Mouse (Mus musculus) embryonic facial prominence, embryonic 12.5 days (tissue): Measurements from ENCODE around the gene Fbxl20. TPM values are rescaled to one million over a fixed set of nuclear protein-coding genes. Genes with fewer than 3 reads are reported as not detected.

Experiments used
- ATAC-seq: fragments of 200-750 bp; cut with Nextera tagmentation; 2 replicates; pipeline ENCODE4 v1.8.0; 2017; ENCODE audit not compliant: insufficient number of reproducible peaks, insufficient read depth, low FRiP score, low TSS enrichment
- H3K27ac ChIP-seq: fragments of 300-500 bp; sonication (generic); 2 replicates; pipeline ENCODE4 v1.5.1; 2016; ENCODE audit warnings: mild to moderate bottlenecking
- H3K27me3 ChIP-seq: fragments of 300-500 bp; sonication (generic); 2 replicates; pipeline ENCODE4 v1.6.1; 2016; ENCODE audit warnings: mild to moderate bottlenecking, moderate library complexity
- H3K36me3 ChIP-seq: fragments of 300-500 bp; sonication (generic); 2 replicates; pipeline ENCODE4 v1.6.1; 2016; ENCODE audit warnings: mild to moderate bottlenecking
- H3K4me1 ChIP-seq: fragments of 300-500 bp; sonication (generic); 2 replicates; pipeline ENCODE4 v1.6.1; 2016
- H3K4me2 ChIP-seq: fragments of 300-500 bp; sonication (generic); replicated peaks from 2 replicates; pipeline ENCODE4 v1.6.1; 2016; ENCODE audit warnings: mild to moderate bottlenecking, moderate library complexity
- H3K4me3 ChIP-seq: fragments of 300-500 bp; sonication (generic); 2 replicates; pipeline ENCODE4 v1.5.1; 2016; ENCODE audit warnings: mild to moderate bottlenecking
- H3K9ac ChIP-seq: fragments of 300-500 bp; sonication (generic); 2 replicates; pipeline ENCODE4 v1.6.1; 2016; ENCODE audit warnings: mild to moderate bottlenecking, moderate library complexity
- H3K9me3 ChIP-seq: fragments of 300-500 bp; sonication (generic); 2 replicates; pipeline ENCODE4 v1.6.1; 2016; ENCODE audit warnings: mild to moderate bottlenecking, moderate library complexity
- WGBS: fragments of 180-500 bp; shearing (Covaris S2); methylation state at CpG from one replicate; pipeline ENCODE4 v1.1.7; 2016; 5-methylcytosine and 5-hydroxymethylcytosine counted together
- polyA plus RNA-seq: library from polyadenylated mRNA; unstranded; fragments of >200 nt; fragmentation: Nextera tagmentation; extraction: Ambion mirVana; gene quantifications from 2 replicates; pipeline ENCODE4 v1.2.1, GENCODE M21; 2016

The Fbxl20 gene
- polyA plus RNA-seq, 1 experiment from 2014 or later: 30.6 TPM

DNA sequence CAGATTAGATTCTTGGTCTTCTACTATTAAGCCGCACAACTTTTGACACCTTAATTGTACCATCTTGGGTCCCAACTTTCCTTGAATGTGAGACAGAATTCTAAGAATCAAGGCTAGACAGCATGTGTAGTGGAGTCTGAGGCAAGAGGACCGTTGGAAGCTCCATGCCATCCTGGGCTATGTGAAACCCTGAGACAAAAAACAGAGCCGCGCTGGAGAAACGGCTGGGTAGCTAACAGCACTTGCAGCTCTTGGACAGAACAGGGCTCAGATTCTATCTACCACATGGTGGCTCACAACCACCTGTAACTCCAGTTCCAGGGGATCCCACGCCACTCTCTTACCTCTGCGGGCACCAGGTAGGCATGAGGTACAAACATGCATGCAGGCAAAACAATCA, 4.3 kb downstream of the Fbxl20 start:
- Histone ChIP-seq H3K36me3 (no peaks in the 10 kb centered on the region), H3K4me1 (peaks cover 13% of the 10 kb centered on the region), H3K27ac (no peak overlapping the region), H3K27me3 (no peaks in the 10 kb centered on the region), H3K9me3 (no peaks in the 10 kb centered on the region), H3K9ac (no peak overlapping the region), H3K4me2 (no peak overlapping the region), H3K4me3 (no peak overlapping the region)
- no peak for ATAC-seq
- 82% methylated on average over 7 of the region's 7 CpGs for WGBS

DNA sequence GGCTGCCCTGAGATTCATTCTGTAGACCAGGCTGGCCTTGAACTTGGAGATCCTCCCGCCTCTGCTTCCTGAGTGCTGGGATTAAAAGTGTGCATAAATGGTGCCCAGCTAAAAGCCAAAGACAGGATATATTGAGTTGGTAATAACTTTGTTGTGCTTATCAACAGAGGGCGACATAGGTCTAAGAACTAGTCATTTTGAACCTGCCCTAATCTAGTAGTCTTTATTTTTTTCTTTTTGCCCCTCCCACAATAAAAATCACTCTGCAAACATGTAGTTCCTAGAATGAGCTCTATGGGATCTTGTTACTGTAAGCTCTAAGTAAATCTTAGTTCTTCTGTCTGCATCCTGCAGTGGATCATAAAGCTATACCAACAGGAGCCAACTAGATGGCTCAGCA, 7.7 kb downstream of the Fbxl20 start:
- Histone ChIP-seq H3K4me2 (no peak overlapping the region), H3K4me1 (peaks cover 2% of the 10 kb centered on the region), H3K27me3 (no peaks in the 10 kb centered on the region), H3K9me3 (no peaks in the 10 kb centered on the region), H3K36me3 (no peaks in the 10 kb centered on the region), H3K27ac (no peak overlapping the region), H3K9ac (no peak overlapping the region), H3K4me3 (no peak overlapping the region)
- WGBS: 93% methylated on average over 2 of the region's 2 CpGs
- ATAC-seq: no peak

DNA sequence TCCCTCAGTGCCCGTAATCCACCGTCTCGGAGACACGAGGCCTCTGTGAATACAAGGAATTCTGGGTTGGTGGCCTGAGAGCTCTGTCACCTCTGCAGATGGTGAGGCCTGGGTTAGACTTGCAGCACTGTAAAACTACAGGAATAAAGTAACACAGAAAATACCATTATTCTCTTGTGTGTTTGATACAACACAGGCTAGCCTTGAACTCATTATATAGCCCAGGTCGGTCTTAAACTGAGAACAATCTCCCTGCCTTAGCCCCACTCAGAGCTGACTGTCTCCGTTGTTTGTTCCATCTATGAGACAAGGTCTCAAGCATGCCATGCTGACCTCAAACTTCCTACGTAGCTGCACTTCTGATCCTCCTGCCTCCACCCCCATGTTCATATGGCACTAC, 11.3 kb downstream of the Fbxl20 start:
- Histone ChIP-seq H3K36me3 (no peaks in the 10 kb centered on the region), H3K4me2 (no peak overlapping the region), H3K4me1 (no peaks in the 10 kb centered on the region), H3K27me3 (no peaks in the 10 kb centered on the region), H3K4me3 (no peak overlapping the region), H3K9me3 (no peaks in the 10 kb centered on the region), H3K9ac (no peak overlapping the region), H3K27ac (no peak overlapping the region)
- whole genome bisulfite sequencing: 83% methylated on average over 7 of the region's 7 CpGs
- ATAC-seq: no peak

DNA sequence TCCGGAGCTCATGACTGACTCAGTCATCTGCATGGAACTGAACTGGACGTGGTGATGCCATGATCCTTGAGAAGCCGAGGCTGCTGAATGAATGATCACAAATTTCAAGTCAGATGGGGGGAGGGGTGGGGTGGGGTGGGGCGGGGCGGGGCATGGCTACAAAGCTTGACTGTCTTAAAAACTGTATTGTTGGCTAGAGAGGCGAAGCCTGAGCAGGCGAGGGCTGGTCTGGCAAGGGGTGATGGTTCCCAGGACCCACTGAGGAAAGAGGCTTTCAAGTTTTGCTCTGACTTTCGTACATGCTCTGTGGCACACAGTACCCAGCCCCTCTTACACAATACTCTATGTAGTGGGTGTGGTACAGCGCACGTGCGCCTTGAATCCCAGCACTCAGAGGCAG, 12.4 kb downstream of the Fbxl20 start:
- 89% methylated on average over 11 of the region's 11 CpGs for WGBS
- H3K4me1 ChIP-seq: no peaks in the 10 kb centered on the region
- H3K4me2 ChIP-seq: no peak overlapping the region
- no peak overlapping the region for H3K4me3 ChIP-seq
- H3K27me3 ChIP-seq: no peaks in the 10 kb centered on the region
- H3K36me3 ChIP-seq: no peaks in the 10 kb centered on the region
- no peak overlapping the region for H3K27ac ChIP-seq
- H3K9ac ChIP-seq: no peak overlapping the region
- ATAC-seq: no peak
- H3K9me3 ChIP-seq: no peaks in the 10 kb centered on the region

DNA sequence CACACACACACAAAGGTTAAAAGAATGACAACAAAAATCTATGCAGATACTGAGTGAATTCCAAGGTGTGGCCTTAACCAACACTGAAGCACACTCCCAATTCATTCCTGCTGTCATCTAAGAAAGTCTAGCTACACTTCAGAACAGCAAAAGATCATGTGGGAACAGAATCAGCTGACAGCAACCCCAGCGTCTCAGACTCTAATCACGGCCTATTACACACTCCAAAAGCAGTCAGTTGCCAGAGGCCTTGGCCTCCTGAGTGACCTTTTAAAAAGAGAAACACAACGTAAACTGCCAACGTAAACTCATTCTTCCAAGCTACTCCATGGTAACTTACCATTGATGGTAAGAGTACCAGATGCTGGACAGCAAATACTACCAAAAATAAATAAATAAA, 15.3 kb downstream of the Fbxl20 start:
- Histone ChIP-seq H3K27me3 (no peaks in the 10 kb centered on the region), H3K9me3 (no peaks in the 10 kb centered on the region)

DNA sequence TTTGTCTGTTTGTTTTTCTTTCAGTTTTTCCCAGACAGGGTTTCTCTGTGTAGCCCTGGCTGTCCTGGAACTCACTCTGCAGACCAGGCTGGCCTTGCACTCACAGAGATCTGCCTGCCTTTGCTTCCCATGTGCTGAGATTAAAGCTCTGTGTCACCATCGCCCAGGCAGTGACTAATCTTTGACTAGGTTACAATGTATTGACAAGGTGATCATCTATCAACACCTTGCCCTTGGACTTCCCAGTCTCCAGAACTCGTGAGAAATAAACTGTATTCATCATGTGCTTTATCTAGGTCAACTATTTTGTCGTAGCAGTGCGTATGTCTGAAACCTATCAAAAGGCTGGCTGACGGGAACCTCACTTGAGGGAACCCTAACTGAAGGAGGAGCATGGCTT, 26.8 kb downstream of the Fbxl20 start:
- no peaks in the 10 kb centered on the region for H3K9me3 ChIP-seq
- peaks cover 26% of the 10 kb centered on the region for H3K36me3 ChIP-seq
- no peaks in the 10 kb centered on the region for H3K4me1 ChIP-seq
- no peak overlapping the region for H3K9ac ChIP-seq
- 91% methylated on average over 5 of the region's 5 CpGs for WGBS
- H3K4me3 ChIP-seq: no peak overlapping the region
- no peak overlapping the region for H3K4me2 ChIP-seq
- ATAC-seq: no peak
- H3K27me3 ChIP-seq: no peaks in the 10 kb centered on the region
- no peak overlapping the region for H3K27ac ChIP-seq

More for the DNA sequence above, 15.3 kb downstream of the Fbxl20 start:
- no peak overlapping the region for H3K4me2 ChIP-seq
- H3K27ac ChIP-seq: no peak overlapping the region
- H3K9ac ChIP-seq: no peak overlapping the region
- H3K4me3 ChIP-seq: no peak overlapping the region
- WGBS: 48% methylated on average over 4 of the region's 4 CpGs
- ATAC-seq: no peak
- H3K36me3 ChIP-seq: no peaks in the 10 kb centered on the region
- H3K4me1 ChIP-seq: no peaks in the 10 kb centered on the region

DNA sequence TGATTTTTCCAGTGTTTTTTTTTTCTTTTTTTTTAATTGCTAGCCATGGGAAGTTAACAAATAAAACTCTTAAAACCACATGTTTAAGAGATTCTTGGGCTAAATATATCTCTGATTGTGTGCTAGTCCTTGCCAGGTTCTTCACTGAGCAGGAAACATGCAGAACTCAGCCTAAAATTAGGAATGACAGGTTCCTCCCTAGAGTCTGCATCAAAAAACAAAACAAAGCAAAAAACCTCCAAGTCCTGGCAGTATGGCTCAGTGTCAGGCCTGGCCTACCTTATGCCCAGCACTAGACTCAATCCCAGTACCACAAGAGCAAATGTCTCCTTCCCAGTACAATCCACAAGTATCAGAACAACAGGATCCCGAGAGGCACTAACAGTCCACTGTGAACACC, 35.8 kb downstream of the Fbxl20 start:
- H3K4me3 ChIP-seq: no peak overlapping the region
- 82% methylated on average over 1 of the region's 1 CpGs for WGBS
- no peaks in the 10 kb centered on the region for H3K9me3 ChIP-seq
- H3K36me3 ChIP-seq: peaks cover 45% of the 10 kb centered on the region
- H3K4me2 ChIP-seq: no peak overlapping the region
- H3K9ac ChIP-seq: no peak overlapping the region
- no peaks in the 10 kb centered on the region for H3K27me3 ChIP-seq
- H3K27ac ChIP-seq: no peak overlapping the region
- no peaks in the 10 kb centered on the region for H3K4me1 ChIP-seq
- no peak for ATAC-seq

DNA sequence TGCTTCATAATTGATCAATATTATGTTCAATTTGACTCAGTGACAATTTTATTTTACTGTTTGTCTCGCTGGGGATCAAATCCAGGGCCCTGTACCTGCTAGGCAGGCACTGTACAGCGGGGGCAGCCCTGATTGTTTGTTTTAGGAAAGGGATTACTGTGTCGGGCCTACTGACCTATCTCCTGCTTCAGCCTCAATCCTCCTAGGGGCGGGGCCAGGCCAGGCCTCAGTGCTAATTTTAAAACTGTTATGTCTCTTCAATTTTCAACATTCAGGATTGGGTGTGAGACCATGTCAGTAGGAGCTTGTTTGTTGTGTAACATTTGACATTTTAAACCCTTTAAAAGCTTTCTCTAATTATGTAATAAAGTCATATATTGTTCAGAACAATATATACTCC, 36.7 kb downstream of the Fbxl20 start:
- no peak overlapping the region for H3K4me2 ChIP-seq
- no peak for ATAC-seq
- no peak overlapping the region for H3K27ac ChIP-seq
- peaks cover 48% of the 10 kb centered on the region for H3K36me3 ChIP-seq
- no peak overlapping the region for H3K4me3 ChIP-seq
- no peaks in the 10 kb centered on the region for H3K9me3 ChIP-seq
- no peaks in the 10 kb centered on the region for H3K4me1 ChIP-seq
- H3K27me3 ChIP-seq: no peaks in the 10 kb centered on the region
- no peak overlapping the region for H3K9ac ChIP-seq
- 59% methylated on average over 4 of the region's 4 CpGs for WGBS

DNA sequence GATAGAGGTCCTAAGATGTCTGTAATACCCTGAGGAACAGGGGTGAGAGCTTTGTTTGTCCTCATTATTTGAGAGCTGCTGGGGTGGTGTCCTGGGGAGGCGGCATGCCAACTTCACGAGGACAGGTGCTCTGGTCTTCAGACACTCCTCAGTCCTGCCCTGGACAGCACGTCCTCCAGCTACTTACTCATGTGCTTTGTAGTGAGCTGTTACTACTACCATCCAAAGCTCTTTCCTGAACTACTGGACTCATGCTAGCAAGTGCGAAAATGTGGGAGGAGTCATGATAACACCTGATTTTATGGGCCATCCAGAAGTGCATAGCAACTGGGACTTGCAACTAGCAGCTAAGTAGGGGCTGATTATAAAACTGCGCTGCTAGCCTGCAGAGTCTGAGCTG, 40.5 kb downstream of the Fbxl20 start:
- Histone ChIP-seq H3K9ac (no peak overlapping the region), H3K4me1 (no peaks in the 10 kb centered on the region), H3K27me3 (no peaks in the 10 kb centered on the region), H3K36me3 (peaks cover 69% of the 10 kb centered on the region), H3K4me2 (no peak overlapping the region), H3K9me3 (no peaks in the 10 kb centered on the region), H3K4me3 (no peak overlapping the region), H3K27ac (no peak overlapping the region)
- ATAC-seq: no peak
- WGBS: 90% methylated on average over 5 of the region's 5 CpGs

DNA sequence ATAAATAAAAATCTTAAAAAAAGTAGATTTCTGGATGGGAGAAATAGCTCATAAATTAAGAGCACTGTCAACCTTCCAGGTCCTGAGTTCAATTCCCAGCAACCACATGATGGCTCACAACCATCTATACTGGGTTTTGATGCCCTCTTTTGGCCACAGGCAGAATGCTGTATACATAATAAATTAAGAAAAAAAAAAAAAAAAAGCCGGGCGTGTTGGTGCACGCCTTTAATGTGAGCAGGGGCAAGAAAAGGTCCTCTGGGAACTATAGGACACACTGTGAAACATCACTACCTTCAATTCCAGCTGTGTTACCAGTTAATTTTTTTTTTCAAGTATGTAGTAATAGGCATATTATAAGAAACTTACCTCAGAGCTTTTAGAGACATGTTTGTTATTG, 48.9 kb downstream of the Fbxl20 start:
- no peak overlapping the region for H3K27ac ChIP-seq
- H3K4me2 ChIP-seq: no peak overlapping the region
- no peak overlapping the region for H3K9ac ChIP-seq
- peaks cover 73% of the 10 kb centered on the region for H3K36me3 ChIP-seq
- H3K27me3 ChIP-seq: no peaks in the 10 kb centered on the region
- no peak for ATAC-seq
- WGBS: 90% methylated on average over 3 of the region's 3 CpGs
- no peak overlapping the region for H3K4me3 ChIP-seq
- no peaks in the 10 kb centered on the region for H3K9me3 ChIP-seq
- H3K4me1 ChIP-seq: no peaks in the 10 kb centered on the region

DNA sequence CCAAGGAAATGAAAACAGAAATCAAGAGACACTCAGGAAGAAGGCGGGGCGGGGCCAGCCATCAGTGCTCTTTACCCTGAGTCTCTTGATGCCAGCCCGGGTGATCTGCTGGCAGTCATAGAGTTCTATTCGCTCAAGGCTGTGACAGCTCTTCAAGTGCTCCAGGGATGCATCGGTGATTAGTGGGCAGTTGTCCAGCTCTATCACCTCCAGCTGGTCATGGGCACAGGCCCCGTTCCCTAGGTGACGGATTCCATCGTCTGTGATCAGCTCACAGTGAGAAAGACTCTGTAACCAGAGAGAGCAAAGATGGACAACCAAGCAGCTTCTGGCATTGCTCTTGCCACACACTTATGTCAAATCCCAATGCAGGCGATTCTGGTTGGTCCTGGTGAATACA, 59.6 kb downstream of the Fbxl20 start:
- H3K36me3 ChIP-seq: peaks cover 55% of the 10 kb centered on the region
- H3K4me1 ChIP-seq: peaks cover 6% of the 10 kb centered on the region; the same call in 1 of the 2 replicates
- H3K9ac ChIP-seq: no peak overlapping the region
- H3K4me2 ChIP-seq: no peak overlapping the region
- 93% methylated on average over 9 of the region's 9 CpGs for WGBS
- no peak overlapping the region for H3K27ac ChIP-seq
- no peaks in the 10 kb centered on the region for H3K9me3 ChIP-seq
- no peaks in the 10 kb centered on the region for H3K27me3 ChIP-seq
- H3K4me3 ChIP-seq: no peak overlapping the region
- ATAC-seq: no peak

DNA sequence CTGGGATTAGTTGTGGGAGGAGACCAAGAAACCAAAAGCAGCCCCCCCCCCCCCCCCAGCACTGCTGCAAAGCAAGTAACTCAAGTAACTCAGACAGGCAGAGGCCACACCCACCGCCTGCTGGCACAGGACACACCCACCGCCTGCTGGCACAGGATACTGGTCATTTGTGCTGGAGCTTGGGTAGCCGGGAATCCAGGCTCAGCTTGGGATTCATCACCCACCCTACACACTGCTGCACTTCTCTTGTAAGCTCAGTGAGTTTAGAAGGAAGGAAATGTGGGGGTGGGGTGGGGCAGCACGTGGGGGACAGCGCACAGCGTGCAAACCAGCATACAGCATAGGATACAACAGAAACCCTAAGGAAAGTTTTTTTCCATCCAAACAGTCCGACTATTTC, 62.0 kb downstream of the Fbxl20 start:
- Histone ChIP-seq H3K9me3 (no peaks in the 10 kb centered on the region), H3K4me3 (no peak overlapping the region), H3K9ac (no peak overlapping the region), H3K27ac (peak overlapping the region; percentile 46; the same call in 1 of the 2 replicates), H3K4me2 (no peak overlapping the region), H3K4me1 (peaks cover 6% of the 10 kb centered on the region; the same call in 1 of the 2 replicates), H3K36me3 (peaks cover 43% of the 10 kb centered on the region), H3K27me3 (no peaks in the 10 kb centered on the region)
- WGBS: 36% methylated on average over 7 of the region's 7 CpGs
- ATAC-seq: no peak

DNA sequence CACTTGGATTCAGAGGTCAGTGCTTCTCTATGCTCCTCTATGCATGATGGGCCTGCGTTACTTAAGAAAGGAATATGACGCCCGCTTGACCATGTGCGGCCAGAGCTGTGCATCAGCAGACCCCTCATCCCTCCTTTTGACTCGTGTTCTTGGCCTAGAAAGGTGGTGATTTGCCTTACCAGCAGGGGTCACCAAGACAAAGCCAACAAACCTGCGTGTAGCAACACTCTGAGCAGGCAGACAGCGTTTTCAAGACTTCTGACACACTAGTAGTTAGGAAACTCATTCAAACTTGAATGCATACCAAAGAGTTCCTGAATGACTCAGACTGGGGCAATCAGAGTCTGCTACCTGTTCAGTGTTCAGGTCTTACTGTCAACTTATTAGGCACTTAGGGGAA, 63.6 kb downstream of the Fbxl20 start:
- 75% methylated on average over 7 of the region's 7 CpGs for WGBS
- Histone ChIP-seq H3K4me1 (peaks cover 6% of the 10 kb centered on the region; the same call in 1 of the 2 replicates), H3K9me3 (no peaks in the 10 kb centered on the region), H3K9ac (no peak overlapping the region), H3K4me3 (no peak overlapping the region), H3K27ac (no peak overlapping the region), H3K27me3 (no peaks in the 10 kb centered on the region), H3K36me3 (peaks cover 34% of the 10 kb centered on the region), H3K4me2 (no peak overlapping the region)
- ATAC-seq: no peak
